Mouse (Mus musculus): ENCODE measurements around the gene Ptprm.

DNA sequence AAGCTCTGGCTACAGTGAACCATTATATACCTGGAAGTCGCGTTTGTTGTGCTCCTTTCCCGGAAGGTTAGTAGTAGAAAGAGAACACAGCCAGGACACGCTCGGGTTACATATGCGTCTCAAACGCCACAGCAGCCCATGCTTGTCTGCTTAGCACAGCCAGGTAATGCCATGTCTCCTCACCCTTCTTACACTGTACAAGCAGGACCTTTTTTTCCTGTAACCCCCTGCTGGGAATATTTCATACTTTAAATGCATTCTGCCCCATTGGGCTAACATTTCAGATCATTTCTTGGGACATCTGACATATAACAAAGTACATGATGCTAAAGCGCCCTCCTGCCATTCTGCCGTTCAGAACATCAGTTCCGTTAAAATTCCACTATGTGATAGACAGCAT is 540.9 kb downstream of the Ptprm start:
- TF ChIP-seq POLR2A (IDR thresholded peaks at IDR 0.05; ENCODE audit: control insufficient read depth, low read depth, low read length) (no peak), CTCF (IDR thresholded peaks at IDR 0.05; ENCODE audit: control insufficient read depth, insufficient read depth, insufficient replicate concordance, low read depth, low read length) (no peak)
